Mouse (Mus musculus): Measurements from ENCODE around the gene Pik3cb. TPM values are rescaled to one million over a fixed set of nuclear protein-coding genes. Genes with fewer than 3 reads are reported as not detected.
A peak's percentile ranks its signal among the peaks of the same experiment; 100 is the strongest.

Gene Pik3cb
- polyA plus RNA-seq, 1 experiment from 2014 or later = 2.8 TPM

DNA sequence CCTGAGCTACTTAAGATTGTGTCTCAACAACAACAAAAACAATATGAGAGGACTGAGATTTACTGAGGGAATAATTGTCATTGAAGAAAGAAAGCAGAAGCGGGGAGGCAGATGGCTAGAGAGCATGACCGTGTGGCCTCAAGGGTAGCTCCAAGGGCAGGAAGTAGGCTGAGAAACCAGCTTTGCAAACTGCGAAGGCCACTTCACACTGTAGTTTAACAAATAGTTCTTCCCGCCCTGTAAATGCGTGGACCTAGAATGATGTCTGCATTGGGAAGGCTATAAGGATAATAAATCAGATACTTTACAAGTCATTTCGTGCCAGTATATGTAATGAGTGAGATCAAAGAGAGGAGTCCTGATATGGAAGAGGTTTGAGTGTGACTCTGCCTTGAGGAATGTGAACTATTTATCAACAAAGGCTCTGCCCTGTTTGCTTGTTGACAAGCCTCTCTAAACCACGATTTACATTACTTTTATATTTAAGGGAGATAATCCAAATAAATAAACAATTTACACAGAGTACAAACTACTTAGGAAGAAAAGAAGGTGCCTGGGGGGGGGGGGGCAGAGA is 4.1 kb upstream of the Pik3cb start:
- 78% methylated on average over 7 of the region's 7 CpGs for WGBS
- Histone ChIP-seq H3K36me3 (no peaks in the 10 kb centered on the region), H3K9ac (replicated peaks) (no peak overlapping the region), H3K9me3 (no peaks in the 10 kb centered on the region), H3K27ac (replicated peaks) (no peak overlapping the region), H3K27me3 (peaks cover 13% of the 10 kb centered on the region), H3K4me3 (no peak overlapping the region), H3K4me1 (no peaks in the 10 kb centered on the region), H3K4me2 (replicated peaks) (no peak overlapping the region)
- no peak for ATAC-seq (ENCODE audit: low FRiP score, low read depth)

DNA sequence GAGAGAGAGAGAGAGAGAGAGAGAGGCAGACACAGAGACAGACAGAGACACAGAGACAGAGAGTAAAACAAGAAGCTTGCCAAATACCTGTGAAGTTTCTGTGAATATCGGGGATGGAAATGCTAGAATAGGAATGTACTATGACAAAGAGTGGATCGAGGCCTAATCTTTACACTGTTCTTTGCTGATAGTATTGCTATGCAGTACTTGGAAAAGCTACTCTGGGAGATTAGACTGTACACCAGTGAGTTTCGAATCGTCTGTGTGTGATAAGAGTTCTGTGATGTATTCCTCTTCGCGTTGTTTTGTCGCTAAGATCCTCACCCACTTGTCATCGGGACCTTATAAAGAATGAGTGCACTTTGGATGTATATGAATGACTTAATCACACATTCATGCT is 1.2 kb upstream of the Pik3cb start:
- Histone ChIP-seq H3K4me2 (replicated peaks) (no peak overlapping the region), H3K36me3 (no peaks in the 10 kb centered on the region), H3K4me3 (no peak overlapping the region), H3K4me1 (peaks cover 8% of the 10 kb centered on the region), H3K9me3 (no peaks in the 10 kb centered on the region), H3K27me3 (peaks cover 21% of the 10 kb centered on the region), H3K27ac (replicated peaks) (no peak overlapping the region), H3K9ac (replicated peaks) (no peak overlapping the region)
- WGBS = 86% methylated on average over 8 of the region's 8 CpGs
- no peak for ATAC-seq (ENCODE audit: low FRiP score, low read depth)

DNA sequence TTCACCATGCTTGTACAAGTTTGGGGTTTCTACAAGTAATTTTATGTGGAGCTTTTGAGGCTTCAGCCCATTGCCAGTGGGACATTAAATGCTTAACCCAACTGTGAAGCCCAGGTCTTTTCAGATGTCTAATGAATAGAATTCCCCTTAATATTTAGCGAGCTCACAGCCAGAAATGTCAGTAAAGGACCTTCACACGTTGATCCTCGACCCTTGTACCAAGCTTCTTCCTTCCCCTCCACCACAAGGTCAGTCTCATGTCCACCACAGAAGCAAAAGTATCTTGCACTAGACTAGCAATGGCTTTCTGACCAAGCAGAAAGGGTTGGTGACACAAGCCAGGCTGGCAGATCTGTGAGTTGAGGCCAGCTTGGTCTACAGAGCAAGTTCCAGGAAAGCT is 750 bp upstream of the Pik3cb start:
- H3K36me3 ChIP-seq = no peaks in the 10 kb centered on the region
- H3K27ac ChIP-seq (replicated peaks) = no peak overlapping the region
- no peak for ATAC-seq (ENCODE audit: low FRiP score, low read depth)
- H3K4me1 ChIP-seq = peaks cover 8% of the 10 kb centered on the region
- no peak overlapping the region for H3K4me3 ChIP-seq
- no peaks in the 10 kb centered on the region for H3K9me3 ChIP-seq
- no peak overlapping the region for H3K9ac ChIP-seq (replicated peaks)
- H3K27me3 ChIP-seq = peaks cover 21% of the 10 kb centered on the region
- H3K4me2 ChIP-seq (replicated peaks) = peak overlapping the region; percentile 71; the same call in 1 of the 2 replicates
- WGBS = 34% methylated on average over 3 of the region's 3 CpGs

DNA sequence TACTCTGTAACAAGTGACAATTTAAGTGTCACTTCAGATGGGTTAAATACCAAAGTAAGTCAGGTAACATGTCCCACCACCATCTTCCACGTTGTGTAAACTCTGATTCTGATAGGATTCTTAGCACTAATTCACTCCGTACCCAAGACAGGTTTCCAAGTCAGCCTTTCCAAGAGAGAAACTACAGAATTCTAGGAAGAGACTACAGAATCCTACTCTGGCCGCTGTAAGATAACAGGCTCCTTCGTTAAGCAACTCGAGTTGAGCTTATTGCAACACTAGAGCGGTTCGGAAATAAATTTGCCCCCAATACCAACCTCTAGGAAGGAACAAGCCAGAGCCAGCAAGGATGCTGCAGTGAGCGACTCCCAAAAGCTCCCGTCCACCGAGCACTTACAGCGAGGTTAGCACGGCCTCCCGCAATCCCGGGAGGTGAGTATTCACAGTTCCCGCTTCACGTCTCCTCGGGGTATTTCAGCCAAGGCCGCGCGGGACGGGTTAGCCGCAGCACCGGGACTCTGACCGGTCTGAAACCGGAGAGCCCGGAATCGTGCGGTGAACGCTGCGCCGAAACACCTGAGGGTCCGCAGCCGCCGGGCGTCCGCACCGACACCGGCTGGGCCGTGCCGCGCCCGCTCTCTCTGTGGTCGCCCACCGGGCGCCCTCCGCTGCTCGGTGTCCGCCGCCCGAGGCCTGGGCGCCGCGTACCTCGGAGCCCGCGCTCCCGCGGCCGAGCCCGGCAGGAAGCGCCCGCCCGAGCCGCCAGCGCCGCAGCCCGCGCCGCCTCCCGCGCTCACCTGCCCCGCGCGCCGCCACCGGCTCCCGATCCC is 1.0 kb downstream of the Pik3cb start:
- WGBS = 1% methylated on average over 63 of the region's 77 CpGs

DNA sequence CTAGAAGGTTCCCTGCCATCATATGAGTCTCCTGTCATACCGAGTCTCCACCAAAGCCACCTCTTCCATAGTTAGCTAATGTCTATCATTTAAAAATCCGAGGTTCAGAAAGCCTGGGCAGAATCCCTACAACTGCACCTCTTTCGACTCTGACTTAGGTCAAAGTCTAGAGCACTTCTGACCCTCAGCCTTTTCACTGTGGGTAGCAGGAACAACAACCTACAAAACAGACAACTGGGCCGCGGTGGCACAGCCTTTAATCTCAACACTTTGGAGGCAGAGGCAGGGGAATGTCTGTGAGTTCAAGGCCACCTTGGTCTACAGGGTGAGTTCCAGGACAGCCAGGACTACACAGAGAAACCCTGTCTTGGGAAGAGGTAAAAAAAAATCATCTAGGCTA is 3.1 kb downstream of the Pik3cb start:
- 84% methylated on average over 5 of the region's 5 CpGs for WGBS
- no peak overlapping the region for H3K4me3 ChIP-seq
- H3K27me3 ChIP-seq = peaks cover 19% of the 10 kb centered on the region
- H3K27ac ChIP-seq (replicated peaks) = no peak overlapping the region
- no peaks in the 10 kb centered on the region for H3K9me3 ChIP-seq
- no peak for ATAC-seq (ENCODE audit: low FRiP score, low read depth)
- peaks cover 8% of the 10 kb centered on the region for H3K4me1 ChIP-seq
- no peak overlapping the region for H3K4me2 ChIP-seq (replicated peaks)
- no peaks in the 10 kb centered on the region for H3K36me3 ChIP-seq
- no peak overlapping the region; the same call in 1 of the 2 replicates for H3K9ac ChIP-seq (replicated peaks)

More for the DNA sequence above, 1.0 kb downstream of the Pik3cb start:
- peaks cover 8% of the 10 kb centered on the region for H3K4me1 ChIP-seq
- H3K27me3 ChIP-seq = peaks cover 21% of the 10 kb centered on the region
- H3K9ac ChIP-seq (replicated peaks) = peak overlapping the region; percentile 79
- H3K4me3 ChIP-seq = peak overlapping the region; percentile 88
- H3K4me2 ChIP-seq (replicated peaks) = peak overlapping the region; percentile 71
- peak; percentile 86 for ATAC-seq (ENCODE audit: low FRiP score, low read depth)
- peak overlapping the region; percentile 84 for H3K27ac ChIP-seq (replicated peaks)
- no peaks in the 10 kb centered on the region for H3K9me3 ChIP-seq
- H3K36me3 ChIP-seq = no peaks in the 10 kb centered on the region

DNA sequence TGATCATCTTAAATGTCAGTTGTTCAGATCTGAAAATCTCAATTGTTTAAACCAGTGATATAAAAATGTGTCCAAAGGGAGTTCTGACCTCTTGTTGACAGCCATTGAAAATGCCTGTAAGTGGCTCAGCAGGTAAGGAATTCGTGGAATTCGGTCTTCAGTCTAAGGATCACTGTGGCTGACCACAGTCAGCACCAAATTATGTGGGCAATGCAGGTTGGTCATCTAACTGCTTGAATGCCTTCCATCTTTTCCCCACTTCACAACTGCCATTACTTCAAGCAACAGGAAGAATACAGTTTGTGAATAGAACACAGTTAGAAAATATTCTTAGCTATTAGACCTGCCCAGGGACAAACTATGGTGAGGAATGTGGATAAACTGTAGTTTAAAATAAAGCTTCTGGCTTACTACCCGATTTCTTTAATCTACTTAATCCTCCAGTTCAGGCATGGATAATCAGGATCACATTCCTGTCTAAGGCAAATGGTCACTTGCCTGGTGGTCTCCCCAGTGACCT is 8.4 kb downstream of the Pik3cb start:
- Histone ChIP-seq H3K9ac (replicated peaks) (no peak overlapping the region), H3K4me3 (no peak overlapping the region), H3K9me3 (no peaks in the 10 kb centered on the region), H3K27ac (replicated peaks) (no peak overlapping the region), H3K4me1 (no peaks in the 10 kb centered on the region), H3K36me3 (no peaks in the 10 kb centered on the region), H3K4me2 (replicated peaks) (no peak overlapping the region), H3K27me3 (peaks cover 1% of the 10 kb centered on the region; the same call in 1 of the 2 replicates)
- no peak for ATAC-seq (ENCODE audit: low FRiP score, low read depth)
- 25% methylated on average over 3 of the region's 3 CpGs for WGBS

DNA sequence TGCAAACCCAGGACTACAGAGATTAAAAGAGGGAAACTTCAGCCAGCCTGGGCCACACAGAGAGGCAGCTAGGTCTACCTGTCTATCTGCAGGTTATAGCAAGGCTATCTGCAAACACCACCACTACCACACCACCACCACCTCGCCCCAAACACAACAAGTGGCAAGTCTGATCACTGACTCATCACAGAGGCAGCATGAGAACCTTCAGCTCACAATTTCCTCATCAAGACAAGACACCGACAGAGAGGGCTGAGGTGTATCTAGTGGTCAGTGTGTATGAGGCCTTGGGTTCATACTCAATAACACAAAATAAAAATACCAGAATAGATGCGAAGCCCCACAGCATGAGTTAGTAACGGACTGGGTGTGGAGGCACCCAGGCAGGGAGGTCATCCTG is 9.3 kb downstream of the Pik3cb start:
- no peak for ATAC-seq (ENCODE audit: low FRiP score, low read depth)
- Histone ChIP-seq H3K27ac (replicated peaks) (no peak overlapping the region), H3K27me3 (no peaks in the 10 kb centered on the region), H3K9ac (replicated peaks) (no peak overlapping the region), H3K4me2 (replicated peaks) (no peak overlapping the region), H3K9me3 (no peaks in the 10 kb centered on the region), H3K4me3 (no peak overlapping the region), H3K4me1 (no peaks in the 10 kb centered on the region), H3K36me3 (no peaks in the 10 kb centered on the region)
- WGBS = 89% methylated on average over 4 of the region's 4 CpGs

DNA sequence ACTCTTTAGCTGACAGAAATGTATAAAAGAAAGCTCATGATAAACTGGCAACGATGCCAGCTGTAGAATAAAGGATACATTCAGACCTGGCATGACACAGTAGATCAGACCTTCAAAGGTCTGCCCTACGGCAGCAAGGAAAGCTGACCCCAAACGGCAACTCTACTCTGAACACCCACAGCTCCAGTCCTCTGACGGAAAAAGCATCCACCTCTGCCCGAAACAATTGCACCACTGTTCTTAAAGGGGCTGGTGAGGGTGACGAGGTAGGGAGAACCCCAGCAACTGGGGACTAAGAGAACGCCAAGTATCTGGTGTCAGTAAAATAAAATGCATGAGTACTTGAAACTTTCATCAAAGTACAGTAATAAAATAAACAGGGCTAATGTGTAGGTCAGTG is 12.8 kb downstream of the Pik3cb start:
- no peak for ATAC-seq (ENCODE audit: low FRiP score, low read depth)
- H3K27me3 ChIP-seq = no peaks in the 10 kb centered on the region
- H3K4me3 ChIP-seq = no peak overlapping the region
- 88% methylated on average over 7 of the region's 7 CpGs for WGBS
- no peaks in the 10 kb centered on the region for H3K36me3 ChIP-seq
- H3K9ac ChIP-seq (replicated peaks) = no peak overlapping the region
- H3K27ac ChIP-seq (replicated peaks) = no peak overlapping the region
- no peak overlapping the region for H3K4me2 ChIP-seq (replicated peaks)
- H3K4me1 ChIP-seq = no peaks in the 10 kb centered on the region
- no peaks in the 10 kb centered on the region for H3K9me3 ChIP-seq

DNA sequence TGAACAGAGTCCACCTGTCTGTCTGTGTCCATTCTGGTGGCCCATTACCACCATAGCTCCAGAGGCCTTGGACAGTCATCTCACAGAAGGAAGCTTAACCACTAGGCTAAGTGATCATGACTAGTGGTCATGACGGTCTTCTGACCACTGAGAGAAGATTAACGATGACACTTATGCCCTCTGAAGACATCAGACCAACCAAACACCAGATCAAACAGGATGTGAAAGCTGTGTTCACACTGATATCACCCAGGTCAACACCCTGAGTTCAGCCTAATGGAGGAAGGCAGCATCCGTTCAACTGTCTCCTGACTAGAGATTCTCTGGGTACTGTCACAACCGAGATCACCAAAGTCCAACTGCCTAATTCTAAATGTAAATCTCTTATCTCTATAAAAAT is 17.7 kb downstream of the Pik3cb start:
- 88% methylated on average over 4 of the region's 4 CpGs for WGBS
- H3K4me1 ChIP-seq = no peaks in the 10 kb centered on the region
- H3K27ac ChIP-seq (replicated peaks) = no peak overlapping the region
- H3K9me3 ChIP-seq = no peaks in the 10 kb centered on the region
- no peak overlapping the region for H3K4me3 ChIP-seq
- H3K9ac ChIP-seq (replicated peaks) = no peak overlapping the region
- no peak overlapping the region for H3K4me2 ChIP-seq (replicated peaks)
- H3K27me3 ChIP-seq = no peaks in the 10 kb centered on the region
- no peak for ATAC-seq (ENCODE audit: low FRiP score, low read depth)
- H3K36me3 ChIP-seq = no peaks in the 10 kb centered on the region

DNA sequence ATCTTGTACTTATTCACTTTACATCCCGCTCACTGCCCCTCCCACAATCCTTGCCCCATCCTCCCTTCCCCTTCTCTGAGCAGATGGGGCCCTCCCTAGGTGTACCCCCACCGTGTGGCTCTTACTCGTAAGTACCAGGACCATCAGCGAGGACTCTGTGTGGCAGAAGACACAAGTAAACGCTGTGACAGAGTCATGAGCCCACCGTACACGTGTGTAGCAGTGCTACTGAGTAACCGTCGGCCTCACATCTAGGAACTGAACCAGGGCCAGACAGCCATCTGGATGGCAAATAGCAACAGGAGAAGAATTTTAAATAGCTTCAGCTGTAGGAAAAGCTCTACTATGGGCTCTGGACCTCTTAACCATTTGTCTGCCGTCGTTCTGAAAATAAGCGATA is 28.0 kb downstream of the Pik3cb start:
- Histone ChIP-seq H3K4me2 (replicated peaks) (no peak overlapping the region), H3K9me3 (no peaks in the 10 kb centered on the region), H3K36me3 (no peaks in the 10 kb centered on the region), H3K27ac (replicated peaks) (no peak overlapping the region), H3K27me3 (no peaks in the 10 kb centered on the region), H3K4me1 (peaks cover 16% of the 10 kb centered on the region), H3K9ac (replicated peaks) (no peak overlapping the region), H3K4me3 (no peak overlapping the region)
- 0 out of 2 replicates have a peak, but pooled peaks have one; percentile 30 for ATAC-seq (ENCODE audit: low FRiP score, low read depth)
- WGBS = 78% methylated on average over 12 of the region's 12 CpGs

DNA sequence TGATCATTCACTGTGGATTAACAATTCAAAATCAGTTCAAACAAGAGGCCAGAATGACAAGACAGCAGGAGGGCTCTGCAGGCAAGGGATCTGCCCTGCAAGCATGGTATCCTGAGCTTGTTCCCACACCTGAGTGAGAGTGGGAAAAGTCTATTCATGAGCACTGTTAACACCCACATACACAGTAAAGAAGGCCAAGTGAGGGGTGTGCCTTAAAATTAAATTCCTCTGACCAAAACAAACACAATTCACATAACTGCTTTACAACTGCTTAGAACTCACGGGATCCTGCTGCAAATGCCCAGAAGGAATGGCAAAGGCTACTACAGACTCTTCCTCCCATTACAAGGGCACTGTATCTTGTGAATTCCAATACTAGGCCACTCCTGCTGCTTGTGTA is 29.3 kb downstream of the Pik3cb start:
- Histone ChIP-seq H3K9ac (replicated peaks) (no peak overlapping the region), H3K9me3 (no peaks in the 10 kb centered on the region), H3K4me1 (peaks cover 16% of the 10 kb centered on the region), H3K36me3 (no peaks in the 10 kb centered on the region), H3K4me2 (replicated peaks) (no peak overlapping the region), H3K27ac (replicated peaks) (no peak overlapping the region), H3K27me3 (no peaks in the 10 kb centered on the region), H3K4me3 (no peak overlapping the region)
- 54% methylated on average over 1 of the region's 1 CpGs for WGBS
- no peak for ATAC-seq (ENCODE audit: low FRiP score, low read depth)

DNA sequence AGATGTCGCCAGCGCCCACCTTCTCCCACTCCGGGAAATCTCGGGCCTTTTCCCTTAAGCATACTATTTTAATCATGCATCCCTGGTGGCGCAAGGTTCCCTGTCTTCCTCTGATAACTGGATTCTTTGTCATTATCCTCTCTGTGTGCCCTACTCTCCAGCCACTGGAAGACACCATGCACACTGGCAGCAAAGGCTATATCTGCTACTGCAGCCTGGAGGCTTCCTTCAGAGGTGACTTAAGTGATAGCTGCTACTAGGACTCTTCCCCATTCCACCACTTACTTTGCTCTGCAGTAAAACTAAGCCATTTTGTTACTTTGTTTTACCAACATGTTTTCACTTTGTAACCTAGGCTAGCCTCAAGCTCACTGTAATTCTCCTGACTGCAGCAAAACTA is 30.2 kb downstream of the Pik3cb start:
- Histone ChIP-seq H3K4me2 (replicated peaks) (no peak overlapping the region), H3K4me3 (no peak overlapping the region), H3K27ac (replicated peaks) (no peak overlapping the region), H3K9me3 (peaks cover 5% of the 10 kb centered on the region; the same call in 1 of the 2 replicates), H3K9ac (replicated peaks) (no peak overlapping the region), H3K4me1 (peaks cover 16% of the 10 kb centered on the region), H3K36me3 (peaks cover 6% of the 10 kb centered on the region; the same call in 1 of the 2 replicates), H3K27me3 (no peaks in the 10 kb centered on the region)
- ATAC-seq (ENCODE audit: low FRiP score, low read depth) = no peak
- 52% methylated on average over 5 of the region's 5 CpGs for WGBS

Measured in midbrain, embryonic 12.5 days (tissue).